Mouse (Mus musculus): ENCODE measurements around the gene Ssc4d. TPM values are rescaled to one million over a fixed set of nuclear protein-coding genes. Genes with fewer than 3 reads are reported as not detected.
A peak's percentile ranks its signal among the peaks of the same experiment; 100 is the strongest.

Gene Ssc4d
- 0.62 and 0.63 TPM in 2 replicates for polyA plus RNA-seq (2012; rRNA removed)

GRCm38 (mm10) chr5:135974365-135974764 is at the start of gene Ssc4d:
TSS of gene Ssc4d (minus strand) at chr5:135974531.
- no peak within 1 kb of the TSS for H3K27ac ChIP-seq (ENCODE audit: control insufficient read depth, insufficient read depth, low read depth, low read length)
- H3K4me3 ChIP-seq (ENCODE audit: control insufficient read depth, low read depth, low read length), result no peak within 1 kb of the TSS
- TF ChIP-seq CTCF (IDR thresholded peaks at IDR 0.05; ENCODE audit: control insufficient read depth, insufficient read depth, insufficient replicate concordance, low read depth, low read length), result no peak
- no peak for TF ChIP-seq POLR2A (IDR thresholded peaks at IDR 0.05; ENCODE audit: control insufficient read depth, low read depth, low read length)

GRCm38 (mm10) chr5:136019907-136020306 is 45.6 kb upstream of the Ssc4d start:
- H3K36me3 ChIP-seq (ENCODE audit: control insufficient read depth, insufficient read depth, low read length), result no peaks in the 10 kb centered on the region; the same call in 1 of the 2 replicates

More at GRCm38 (mm10) chr5:135974365-135974764, at the start of gene Ssc4d:
- Histone ChIP-seq H3K36me3 (ENCODE audit: control insufficient read depth, insufficient read depth, low read length) (no peaks in the 10 kb centered on the region), H3K27me3 (ENCODE audit: control insufficient read depth, insufficient read depth, low read length) (no peaks in the 10 kb centered on the region), H3K4me1 (ENCODE audit: control insufficient read depth, insufficient read depth, low read length) (peaks cover 4% of the 10 kb centered on the region)

GRCm38 (mm10) chr5:136018726-136019125 is 44.4 kb upstream of the Ssc4d start:
- H3K36me3 ChIP-seq (ENCODE audit: control insufficient read depth, insufficient read depth, low read length), result no peaks in the 10 kb centered on the region
- TF ChIP-seq POLR2A (IDR thresholded peaks at IDR 0.05; ENCODE audit: control insufficient read depth, low read depth, low read length), result no peak
- TF ChIP-seq CTCF (IDR thresholded peaks at IDR 0.05; ENCODE audit: control insufficient read depth, insufficient read depth, insufficient replicate concordance, low read depth, low read length), result no peak
- H3K4me3 ChIP-seq (ENCODE audit: control insufficient read depth, low read depth, low read length), result no peak overlapping the region

More at GRCm38 (mm10) chr5:136019907-136020306, 45.6 kb upstream of the Ssc4d start:
- Histone ChIP-seq H3K27me3 (ENCODE audit: control insufficient read depth, insufficient read depth, low read length) (no peaks in the 10 kb centered on the region), H3K4me3 (ENCODE audit: control insufficient read depth, low read depth, low read length) (no peak overlapping the region), H3K4me1 (ENCODE audit: control insufficient read depth, insufficient read depth, low read length) (0 out of 2 replicates have a peak, but pooled peaks cover 1% of the 10 kb centered on the region), H3K27ac (ENCODE audit: control insufficient read depth, insufficient read depth, low read depth, low read length) (no peak overlapping the region)
- TF ChIP-seq POLR2A (IDR thresholded peaks at IDR 0.05; ENCODE audit: control insufficient read depth, low read depth, low read length), result no peak
- no peak for TF ChIP-seq CTCF (IDR thresholded peaks at IDR 0.05; ENCODE audit: control insufficient read depth, insufficient read depth, insufficient replicate concordance, low read depth, low read length)

GRCm38 (mm10) chr5:136017262-136017661 is 42.9 kb upstream of the Ssc4d start:
- Histone ChIP-seq H3K4me3 (ENCODE audit: control insufficient read depth, low read depth, low read length) (no peak overlapping the region), H3K27ac (ENCODE audit: control insufficient read depth, insufficient read depth, low read depth, low read length) (no peak overlapping the region), H3K4me1 (ENCODE audit: control insufficient read depth, insufficient read depth, low read length) (0 out of 2 replicates have a peak, but pooled peaks cover 2% of the 10 kb centered on the region), H3K36me3 (ENCODE audit: control insufficient read depth, insufficient read depth, low read length) (no peaks in the 10 kb centered on the region; the same call in 1 of the 2 replicates), H3K27me3 (ENCODE audit: control insufficient read depth, insufficient read depth, low read length) (no peaks in the 10 kb centered on the region)
- TF ChIP-seq POLR2A (IDR thresholded peaks at IDR 0.05; ENCODE audit: control insufficient read depth, low read depth, low read length) (no peak), CTCF (IDR thresholded peaks at IDR 0.05; ENCODE audit: control insufficient read depth, insufficient read depth, insufficient replicate concordance, low read depth, low read length) (no peak)

More at GRCm38 (mm10) chr5:136018726-136019125, 44.4 kb upstream of the Ssc4d start:
- no peaks in the 10 kb centered on the region for H3K27me3 ChIP-seq (ENCODE audit: control insufficient read depth, insufficient read depth, low read length)
- no peak overlapping the region for H3K27ac ChIP-seq (ENCODE audit: control insufficient read depth, insufficient read depth, low read depth, low read length)
- 0 out of 2 replicates have a peak, but pooled peaks cover 2% of the 10 kb centered on the region for H3K4me1 ChIP-seq (ENCODE audit: control insufficient read depth, insufficient read depth, low read length)

- Histone ChIP-seq H3K4me1 (ENCODE audit: control insufficient read depth, insufficient read depth, low read length) (0 out of 2 replicates have a peak, but pooled peaks cover 2% of the 10 kb centered on the region), H3K4me3 (ENCODE audit: control insufficient read depth, low read depth, low read length) (no peak overlapping the region), H3K36me3 (ENCODE audit: control insufficient read depth, insufficient read depth, low read length) (no peaks in the 10 kb centered on the region; the same call in 1 of the 2 replicates), H3K27me3 (ENCODE audit: control insufficient read depth, insufficient read depth, low read length) (no peaks in the 10 kb centered on the region), H3K27ac (ENCODE audit: control insufficient read depth, insufficient read depth, low read depth, low read length) (no peak overlapping the region)
- TF ChIP-seq CTCF (IDR thresholded peaks at IDR 0.05; ENCODE audit: control insufficient read depth, insufficient read depth, insufficient replicate concordance, low read depth, low read length), result no peak
- no peak for TF ChIP-seq POLR2A (IDR thresholded peaks at IDR 0.05; ENCODE audit: control insufficient read depth, low read depth, low read length)
These were observed 41.9 kb upstream of the Ssc4d start for GRCm38 (mm10) chr5:136016014-136016876.

GRCm38 (mm10) chr5:136015586-136015985 is 41.3 kb upstream of the Ssc4d start:
- Histone ChIP-seq H3K36me3 (ENCODE audit: control insufficient read depth, insufficient read depth, low read length) (no peaks in the 10 kb centered on the region; the same call in 1 of the 2 replicates), H3K4me1 (ENCODE audit: control insufficient read depth, insufficient read depth, low read length) (0 out of 2 replicates have a peak, but pooled peaks cover 2% of the 10 kb centered on the region), H3K4me3 (ENCODE audit: control insufficient read depth, low read depth, low read length) (no peak overlapping the region), H3K27me3 (ENCODE audit: control insufficient read depth, insufficient read depth, low read length) (no peaks in the 10 kb centered on the region), H3K27ac (ENCODE audit: control insufficient read depth, insufficient read depth, low read depth, low read length) (peak overlapping the region; percentile 49)
- TF ChIP-seq CTCF (IDR thresholded peaks at IDR 0.05; ENCODE audit: control insufficient read depth, insufficient read depth, insufficient replicate concordance, low read depth, low read length) (no peak), POLR2A (IDR thresholded peaks at IDR 0.05; ENCODE audit: control insufficient read depth, low read depth, low read length) (no peak)

- H3K4me1 ChIP-seq (ENCODE audit: control insufficient read depth, insufficient read depth, low read length), result 0 out of 2 replicates have a peak, but pooled peaks cover 2% of the 10 kb centered on the region
- H3K4me3 ChIP-seq (ENCODE audit: control insufficient read depth, low read depth, low read length), result no peak overlapping the region
- TF ChIP-seq POLR2A (IDR thresholded peaks at IDR 0.05; ENCODE audit: control insufficient read depth, low read depth, low read length) (peak; percentile 12; the same call in 1 of the 2 replicates), CTCF (IDR thresholded peaks at IDR 0.05; ENCODE audit: control insufficient read depth, insufficient read depth, insufficient replicate concordance, low read depth, low read length) (no peak)
- no peaks in the 10 kb centered on the region for H3K27me3 ChIP-seq (ENCODE audit: control insufficient read depth, insufficient read depth, low read length)
- peak overlapping the region; percentile 55; the same call in 1 of the 2 replicates for H3K27ac ChIP-seq (ENCODE audit: control insufficient read depth, insufficient read depth, low read depth, low read length)
- H3K36me3 ChIP-seq (ENCODE audit: control insufficient read depth, insufficient read depth, low read length), result no peaks in the 10 kb centered on the region; the same call in 1 of the 2 replicates
These were observed 40.5 kb upstream of the Ssc4d start for GRCm38 (mm10) chr5:136014877-136015276.

All from testis, adult 2 months (tissue).